Mouse (Mus musculus): ENCODE measurements at regions not wholly inside any gene's neighbourhood (a gene's known extent, or its start where the extent isn't known, plus 50 kb on each side); places are given as distances from the start of the nearest gene placed in this dataset.

DNA sequence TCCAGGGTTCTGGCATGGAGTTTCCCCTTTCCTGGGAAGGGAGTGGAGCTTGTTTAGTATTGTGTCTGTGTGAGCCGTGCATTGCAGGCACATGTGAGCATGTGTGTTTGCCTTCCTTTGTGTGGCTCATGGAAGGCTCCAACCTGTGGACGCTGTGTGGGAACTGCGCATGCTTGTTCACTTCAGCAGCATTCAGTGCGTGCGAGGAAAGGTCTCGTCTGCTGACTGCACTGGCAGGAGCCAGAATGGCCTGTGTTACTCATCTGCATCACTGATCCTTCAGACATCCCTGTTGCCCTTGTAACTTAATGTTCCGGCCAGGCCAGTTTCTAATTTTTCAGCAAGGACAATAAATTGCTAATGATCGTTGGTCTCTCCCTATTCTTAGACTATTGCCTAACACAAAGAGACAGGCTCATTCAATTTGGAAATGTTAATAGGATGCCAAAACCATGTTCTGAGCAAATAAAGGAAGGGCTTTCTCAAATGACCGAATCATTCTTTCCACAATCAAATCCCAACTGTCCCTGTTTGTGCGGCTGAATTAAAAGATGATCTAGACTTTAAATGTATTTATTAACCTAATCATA, 167.9 kb upstream of the Npy start:
- Histone ChIP-seq H3K4me2 (ENCODE audit: low read depth, low read length) (no peak overlapping the region), H3K27me3 (ENCODE audit: control insufficient read depth, insufficient read depth, low read length) (no peaks in the 10 kb centered on the region), H3K4me3 (ENCODE audit: low read depth, low read length) (no peak overlapping the region), H3K4me1 (ENCODE audit: control insufficient read depth, insufficient read depth, low read length) (no peaks in the 10 kb centered on the region), H3K9me3 (replicated peaks; ENCODE audit: control insufficient read depth, low read length) (no peaks in the 10 kb centered on the region), H3K27ac (replicated peaks; ENCODE audit: low read depth, low read length) (no peak overlapping the region), H3K9ac (replicated peaks; ENCODE audit: low read length) (no peak overlapping the region), H3K36me3 (replicated peaks; ENCODE audit: control insufficient read depth, insufficient read depth, low read depth, low read length) (no peaks in the 10 kb centered on the region)
- WGBS: 79% methylated on average over 10 of the region's 10 CpGs
- no peak for DNase-seq (ENCODE audit: low spot score)
- ATAC-seq (replicated peaks; ENCODE audit: insufficient number of reproducible peaks, low FRiP score, low TSS enrichment, low read depth): no peak

DNA sequence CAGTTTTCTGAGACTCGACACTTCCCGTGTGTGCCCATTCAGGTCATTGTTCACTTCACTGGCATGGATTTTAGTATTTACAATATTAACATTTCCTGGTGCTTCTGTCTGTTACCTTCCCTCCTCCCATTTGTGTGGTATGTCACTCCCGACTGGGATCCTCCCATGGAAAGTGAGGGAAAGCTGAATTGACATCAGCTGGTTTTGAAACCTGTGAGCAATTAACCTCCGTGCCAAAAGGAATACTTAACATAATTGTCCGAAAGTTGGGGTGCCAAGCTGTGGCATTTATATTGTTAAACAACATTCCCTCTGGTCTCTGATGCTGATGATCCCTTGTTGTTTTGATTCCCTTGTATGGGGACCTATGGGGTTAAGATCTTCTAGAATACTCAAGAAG, 167.3 kb upstream of the Npy start:
- Histone ChIP-seq H3K9me3 (replicated peaks; ENCODE audit: control insufficient read depth, low read length) (no peaks in the 10 kb centered on the region), H3K4me2 (ENCODE audit: low read depth, low read length) (no peak overlapping the region), H3K4me3 (ENCODE audit: low read depth, low read length) (no peak overlapping the region), H3K27me3 (ENCODE audit: control insufficient read depth, insufficient read depth, low read length) (no peaks in the 10 kb centered on the region), H3K9ac (replicated peaks; ENCODE audit: low read length) (no peak overlapping the region), H3K36me3 (replicated peaks; ENCODE audit: control insufficient read depth, insufficient read depth, low read depth, low read length) (no peaks in the 10 kb centered on the region), H3K4me1 (ENCODE audit: control insufficient read depth, insufficient read depth, low read length) (no peaks in the 10 kb centered on the region), H3K27ac (replicated peaks; ENCODE audit: low read depth, low read length) (no peak overlapping the region)
- 60% methylated on average over 5 of the region's 5 CpGs for WGBS
- no peak for DNase-seq (ENCODE audit: low spot score)
- ATAC-seq (replicated peaks; ENCODE audit: insufficient number of reproducible peaks, low FRiP score, low TSS enrichment, low read depth): no peak

GRCm38 (mm10) chr6:49656359-49657280, 165.9 kb upstream of the Npy start:
- WGBS: 74% methylated on average over 13 of the region's 13 CpGs
- DNase-seq (ENCODE audit: low spot score) (no peak), ATAC-seq (replicated peaks; ENCODE audit: insufficient number of reproducible peaks, low FRiP score, low TSS enrichment, low read depth) (no peak)
- Histone ChIP-seq H3K4me2 (ENCODE audit: low read depth, low read length) (no peak overlapping the region), H3K36me3 (replicated peaks; ENCODE audit: control insufficient read depth, insufficient read depth, low read depth, low read length) (no peaks in the 10 kb centered on the region), H3K9me3 (replicated peaks; ENCODE audit: control insufficient read depth, low read length) (no peaks in the 10 kb centered on the region), H3K27me3 (ENCODE audit: control insufficient read depth, insufficient read depth, low read length) (no peaks in the 10 kb centered on the region), H3K4me3 (ENCODE audit: low read depth, low read length) (no peak overlapping the region), H3K9ac (replicated peaks; ENCODE audit: low read length) (no peak overlapping the region), H3K4me1 (ENCODE audit: control insufficient read depth, insufficient read depth, low read length) (no peaks in the 10 kb centered on the region), H3K27ac (replicated peaks; ENCODE audit: low read depth, low read length) (no peak overlapping the region)

DNA sequence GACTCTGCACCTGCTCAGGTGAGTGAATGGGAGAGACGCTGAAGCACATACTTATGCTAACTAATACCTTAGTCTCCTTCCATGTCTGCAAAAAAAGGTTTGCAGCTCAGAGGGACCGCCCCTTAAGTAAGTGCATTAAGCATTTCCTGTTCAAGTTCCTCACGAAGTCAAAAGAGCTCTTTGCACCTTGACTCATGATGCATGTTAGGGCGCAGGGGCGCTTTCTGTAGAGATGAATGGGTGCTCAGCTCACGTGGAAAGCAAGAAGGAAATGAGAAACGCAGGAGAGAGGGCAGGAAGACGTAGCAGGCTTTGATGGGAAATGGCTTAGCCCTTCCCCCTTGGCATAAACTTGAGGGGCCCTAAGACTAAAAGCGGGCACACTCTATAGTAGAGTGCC, 164.5 kb upstream of the Npy start:
- H3K4me3 ChIP-seq (ENCODE audit: low read depth, low read length): no peak overlapping the region
- H3K4me2 ChIP-seq (ENCODE audit: low read depth, low read length): no peak overlapping the region
- no peaks in the 10 kb centered on the region for H3K4me1 ChIP-seq (ENCODE audit: control insufficient read depth, insufficient read depth, low read length)
- no peak for DNase-seq (ENCODE audit: low spot score)
- H3K9ac ChIP-seq (replicated peaks; ENCODE audit: low read length): no peak overlapping the region
- WGBS: 70% methylated on average over 9 of the region's 9 CpGs
- H3K36me3 ChIP-seq (replicated peaks; ENCODE audit: control insufficient read depth, insufficient read depth, low read depth, low read length): no peaks in the 10 kb centered on the region
- ATAC-seq (replicated peaks; ENCODE audit: insufficient number of reproducible peaks, low FRiP score, low TSS enrichment, low read depth): no peak
- H3K27me3 ChIP-seq (ENCODE audit: control insufficient read depth, insufficient read depth, low read length): no peaks in the 10 kb centered on the region
- no peak overlapping the region for H3K27ac ChIP-seq (replicated peaks; ENCODE audit: low read depth, low read length)
- H3K9me3 ChIP-seq (replicated peaks; ENCODE audit: control insufficient read depth, low read length): no peaks in the 10 kb centered on the region

DNA sequence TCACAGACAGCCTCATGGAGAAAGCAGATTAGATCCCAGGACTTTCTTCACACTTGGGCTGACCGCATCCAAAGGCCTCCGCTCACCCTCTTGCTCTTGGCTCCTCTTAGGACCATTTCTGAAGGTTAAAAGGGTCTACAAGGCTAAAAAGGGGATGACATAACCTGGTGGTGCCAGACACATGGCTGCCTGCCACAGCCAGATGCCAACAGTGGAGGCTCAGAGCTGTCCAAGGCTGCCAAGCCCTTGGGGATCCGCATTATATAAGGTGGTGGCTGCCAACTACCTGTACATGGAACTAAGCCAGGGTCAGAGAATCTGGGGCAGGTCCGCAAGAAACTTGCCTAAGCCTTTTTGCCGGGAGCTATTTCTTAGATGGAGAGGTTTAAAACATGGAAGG, 151.5 kb upstream of the Npy start:
- DNase-seq (ENCODE audit: low spot score) (no peak), ATAC-seq (replicated peaks; ENCODE audit: insufficient number of reproducible peaks, low FRiP score, low TSS enrichment, low read depth) (no peak)
- Histone ChIP-seq H3K9ac (replicated peaks; ENCODE audit: low read length) (no peak overlapping the region), H3K4me2 (ENCODE audit: low read depth, low read length) (no peak overlapping the region), H3K9me3 (replicated peaks; ENCODE audit: control insufficient read depth, low read length) (no peaks in the 10 kb centered on the region), H3K27ac (replicated peaks; ENCODE audit: low read depth, low read length) (no peak overlapping the region), H3K27me3 (ENCODE audit: control insufficient read depth, insufficient read depth, low read length) (no peaks in the 10 kb centered on the region), H3K4me1 (ENCODE audit: control insufficient read depth, insufficient read depth, low read length) (no peaks in the 10 kb centered on the region), H3K4me3 (ENCODE audit: low read depth, low read length) (no peak overlapping the region), H3K36me3 (replicated peaks; ENCODE audit: control insufficient read depth, insufficient read depth, low read depth, low read length) (no peaks in the 10 kb centered on the region)
- 90% methylated on average over 5 of the region's 5 CpGs for WGBS

GRCm38 (mm10) chr6:49671912-49672311, 150.6 kb upstream of the Npy start:
- no peak overlapping the region for H3K27ac ChIP-seq (replicated peaks; ENCODE audit: low read depth, low read length)
- 85% methylated on average over 2 of the region's 2 CpGs for WGBS
- DNase-seq (ENCODE audit: low spot score) (no peak), ATAC-seq (replicated peaks; ENCODE audit: insufficient number of reproducible peaks, low FRiP score, low TSS enrichment, low read depth) (no peak)
- no peaks in the 10 kb centered on the region for H3K27me3 ChIP-seq (ENCODE audit: control insufficient read depth, insufficient read depth, low read length)
- H3K9me3 ChIP-seq (replicated peaks; ENCODE audit: control insufficient read depth, low read length): no peaks in the 10 kb centered on the region
- no peak overlapping the region for H3K4me2 ChIP-seq (ENCODE audit: low read depth, low read length)
- H3K36me3 ChIP-seq (replicated peaks; ENCODE audit: control insufficient read depth, insufficient read depth, low read depth, low read length): no peaks in the 10 kb centered on the region
- no peak overlapping the region for H3K4me3 ChIP-seq (ENCODE audit: low read depth, low read length)
- no peak overlapping the region for H3K9ac ChIP-seq (replicated peaks; ENCODE audit: low read length)
- H3K4me1 ChIP-seq (ENCODE audit: control insufficient read depth, insufficient read depth, low read length): no peaks in the 10 kb centered on the region

DNA sequence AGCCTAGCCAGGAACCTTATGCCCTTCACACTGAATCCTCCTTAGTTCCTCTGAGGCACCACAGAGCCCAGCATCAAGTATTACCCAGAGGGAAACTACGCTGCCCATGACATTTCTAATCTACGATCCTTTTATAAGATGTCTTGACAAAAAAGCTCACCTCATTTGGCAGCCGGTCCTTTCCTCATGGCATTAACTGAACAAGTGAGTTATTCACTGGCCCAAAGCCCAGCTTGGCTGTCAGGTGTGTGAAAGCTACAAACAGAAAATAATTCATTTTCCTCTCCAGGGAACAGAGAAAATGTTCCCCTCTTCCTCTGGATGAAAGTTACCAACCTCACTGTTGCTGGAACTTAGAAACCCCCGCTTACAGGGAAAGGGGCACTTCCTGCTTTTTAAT, 135.7 kb upstream of the Npy start:
- no peak overlapping the region for H3K4me2 ChIP-seq (ENCODE audit: low read depth, low read length)
- ATAC-seq (replicated peaks; ENCODE audit: insufficient number of reproducible peaks, low FRiP score, low TSS enrichment, low read depth) (no peak), DNase-seq (ENCODE audit: low spot score) (no peak)
- H3K36me3 ChIP-seq (replicated peaks; ENCODE audit: control insufficient read depth, insufficient read depth, low read depth, low read length): no peaks in the 10 kb centered on the region
- H3K27me3 ChIP-seq (ENCODE audit: control insufficient read depth, insufficient read depth, low read length): no peaks in the 10 kb centered on the region
- H3K4me3 ChIP-seq (ENCODE audit: low read depth, low read length): no peak overlapping the region
- WGBS: 90% methylated on average over 4 of the region's 4 CpGs
- H3K27ac ChIP-seq (replicated peaks; ENCODE audit: low read depth, low read length): no peak overlapping the region
- H3K9me3 ChIP-seq (replicated peaks; ENCODE audit: control insufficient read depth, low read length): no peaks in the 10 kb centered on the region
- H3K4me1 ChIP-seq (ENCODE audit: control insufficient read depth, insufficient read depth, low read length): no peaks in the 10 kb centered on the region
- H3K9ac ChIP-seq (replicated peaks; ENCODE audit: low read length): no peak overlapping the region

- no peaks in the 10 kb centered on the region for H3K27me3 ChIP-seq (ENCODE audit: control insufficient read depth, insufficient read depth, low read length)
- no peak overlapping the region for H3K9ac ChIP-seq (replicated peaks; ENCODE audit: low read length)
- no peak overlapping the region for H3K27ac ChIP-seq (replicated peaks; ENCODE audit: low read depth, low read length)
- WGBS: 40% methylated on average over 6 of the region's 6 CpGs
- H3K9me3 ChIP-seq (replicated peaks; ENCODE audit: control insufficient read depth, low read length): no peaks in the 10 kb centered on the region
- no peak for ATAC-seq (replicated peaks; ENCODE audit: insufficient number of reproducible peaks, low FRiP score, low TSS enrichment, low read depth)
- no peaks in the 10 kb centered on the region for H3K4me1 ChIP-seq (ENCODE audit: control insufficient read depth, insufficient read depth, low read length)
- no peak overlapping the region for H3K4me3 ChIP-seq (ENCODE audit: low read depth, low read length)
- H3K36me3 ChIP-seq (replicated peaks; ENCODE audit: control insufficient read depth, insufficient read depth, low read depth, low read length): no peaks in the 10 kb centered on the region
- no peak for DNase-seq (ENCODE audit: low spot score)
- no peak overlapping the region for H3K4me2 ChIP-seq (ENCODE audit: low read depth, low read length)
Observed at GRCm38 (mm10) chr6:49692032-49692539, 130.4 kb upstream of the Npy start.

All from embryonic facial prominence, embryonic 11.5 days (tissue).